Mouse (Mus musculus): ENCODE measurements around the gene Anks1. TPM values are rescaled to one million over a fixed set of nuclear protein-coding genes. Genes with fewer than 3 reads are reported as not detected.

Anks1 gene
- 18.1 and 19.1 TPM in 2 replicates for polyA plus RNA-seq (2012; ENCODE audit: insufficient read depth, low replicate concordance)

GRCm38 (mm10) chr17:27908888-27909621, at the start of gene Anks1:
Gene Anks1 (plus strand): TSS chr17:27909306.
- Histone ChIP-seq H3K4me1 (peaks cover 39% of the 10 kb centered on the region), H3K36me3 (replicated peaks; ENCODE audit: low read length) (peaks cover 24% of the 10 kb centered on the region), H3K9me3 (no peaks in the 10 kb centered on the region), H3K4me3 (replicated peaks) (peak within 1 kb of the TSS; percentile 97), H3K27me3 (replicated peaks) (no peaks in the 10 kb centered on the region)
- TF ChIP-seq FLI1 (IDR thresholded peaks at IDR 0.05; ENCODE audit: low read length) (no peak), GATA1 (IDR thresholded peaks at IDR 0.05; ENCODE audit: borderline replicate concordance, low read length) (no peak)

- Histone ChIP-seq H3K4me1 (peaks cover 48% of the 10 kb centered on the region), H3K4me3 (replicated peaks) (no peak overlapping the region), H3K9me3 (no peaks in the 10 kb centered on the region), H3K36me3 (replicated peaks; ENCODE audit: low read length) (peaks cover 3% of the 10 kb centered on the region), H3K27me3 (replicated peaks) (peaks cover 4% of the 10 kb centered on the region)
- TF ChIP-seq FLI1 (IDR thresholded peaks at IDR 0.05; ENCODE audit: low read length) (no peak), GATA1 (IDR thresholded peaks at IDR 0.05; ENCODE audit: borderline replicate concordance, low read length) (no peak)
Observed at GRCm38 (mm10) chr17:27865461-27865860, 43.6 kb upstream of the Anks1 start.

GRCm38 (mm10) chr17:27866737-27867136, 42.4 kb upstream of the Anks1 start:
- TF ChIP-seq FLI1 (IDR thresholded peaks at IDR 0.05; ENCODE audit: low read length) = no peak
- TF ChIP-seq GATA1 (IDR thresholded peaks at IDR 0.05; ENCODE audit: borderline replicate concordance, low read length) = no peak
- H3K36me3 ChIP-seq (replicated peaks; ENCODE audit: low read length) = peaks cover 3% of the 10 kb centered on the region
- no peak overlapping the region for H3K4me3 ChIP-seq (replicated peaks)
- peaks cover 4% of the 10 kb centered on the region for H3K27me3 ChIP-seq (replicated peaks)
- no peaks in the 10 kb centered on the region for H3K9me3 ChIP-seq
- peaks cover 39% of the 10 kb centered on the region for H3K4me1 ChIP-seq

- no peak for TF ChIP-seq GATA1 (IDR thresholded peaks at IDR 0.05; ENCODE audit: borderline replicate concordance, low read length)
- H3K36me3 ChIP-seq (replicated peaks; ENCODE audit: low read length) = peaks cover 7% of the 10 kb centered on the region
- no peak overlapping the region for H3K4me3 ChIP-seq (replicated peaks)
- no peaks in the 10 kb centered on the region for H3K27me3 ChIP-seq (replicated peaks)
- H3K9me3 ChIP-seq = no peaks in the 10 kb centered on the region
- H3K4me1 ChIP-seq = peaks cover 45% of the 10 kb centered on the region
Observed at GRCm38 (mm10) chr17:27871851-27872250, 37.3 kb upstream of the Anks1 start.

GRCm38 (mm10) chr17:27873583-27873982, 35.5 kb upstream of the Anks1 start:
- Histone ChIP-seq H3K4me1 (peaks cover 34% of the 10 kb centered on the region), H3K36me3 (replicated peaks; ENCODE audit: low read length) (peaks cover 21% of the 10 kb centered on the region), H3K4me3 (replicated peaks) (no peak overlapping the region), H3K27me3 (replicated peaks) (no peaks in the 10 kb centered on the region), H3K9me3 (no peaks in the 10 kb centered on the region)
- TF ChIP-seq GATA1 (IDR thresholded peaks at IDR 0.05; ENCODE audit: borderline replicate concordance, low read length) (no peak), FLI1 (IDR thresholded peaks at IDR 0.05; ENCODE audit: low read length) (no peak)

GRCm38 (mm10) chr17:27874510-27874909, 34.6 kb upstream of the Anks1 start:
- no peaks in the 10 kb centered on the region for H3K27me3 ChIP-seq (replicated peaks)

GRCm38 (mm10) chr17:27881518-27881917, 27.6 kb upstream of the Anks1 start:
- peaks cover 7% of the 10 kb centered on the region for H3K4me1 ChIP-seq
- H3K9me3 ChIP-seq = no peaks in the 10 kb centered on the region
- H3K27me3 ChIP-seq (replicated peaks) = no peaks in the 10 kb centered on the region
- TF ChIP-seq GATA1 (IDR thresholded peaks at IDR 0.05; ENCODE audit: borderline replicate concordance, low read length) (no peak), FLI1 (IDR thresholded peaks at IDR 0.05; ENCODE audit: low read length) (no peak)
- H3K36me3 ChIP-seq (replicated peaks; ENCODE audit: low read length) = peaks cover 92% of the 10 kb centered on the region
- no peak overlapping the region for H3K4me3 ChIP-seq (replicated peaks)

More at GRCm38 (mm10) chr17:27874510-27874909, 34.6 kb upstream of the Anks1 start:
- peaks cover 30% of the 10 kb centered on the region for H3K36me3 ChIP-seq (replicated peaks; ENCODE audit: low read length)
- no peak for TF ChIP-seq GATA1 (IDR thresholded peaks at IDR 0.05; ENCODE audit: borderline replicate concordance, low read length)
- TF ChIP-seq FLI1 (IDR thresholded peaks at IDR 0.05; ENCODE audit: low read length) = no peak
- peaks cover 24% of the 10 kb centered on the region for H3K4me1 ChIP-seq
- peak overlapping the region; percentile 62 for H3K4me3 ChIP-seq (replicated peaks)
- H3K9me3 ChIP-seq = no peaks in the 10 kb centered on the region

GRCm38 (mm10) chr17:27883129-27883528, 26.0 kb upstream of the Anks1 start:
- no peaks in the 10 kb centered on the region for H3K9me3 ChIP-seq
- no peaks in the 10 kb centered on the region for H3K27me3 ChIP-seq (replicated peaks)
- H3K36me3 ChIP-seq (replicated peaks; ENCODE audit: low read length) = peaks cover 95% of the 10 kb centered on the region

GRCm38 (mm10) chr17:27883994-27884393, 25.1 kb upstream of the Anks1 start:
- peaks cover 93% of the 10 kb centered on the region for H3K36me3 ChIP-seq (replicated peaks; ENCODE audit: low read length)
- peaks cover 12% of the 10 kb centered on the region for H3K4me1 ChIP-seq
- H3K9me3 ChIP-seq = no peaks in the 10 kb centered on the region
- TF ChIP-seq FLI1 (IDR thresholded peaks at IDR 0.05; ENCODE audit: low read length) (no peak), GATA1 (IDR thresholded peaks at IDR 0.05; ENCODE audit: borderline replicate concordance, low read length) (no peak)
- no peaks in the 10 kb centered on the region for H3K27me3 ChIP-seq (replicated peaks)
- H3K4me3 ChIP-seq (replicated peaks) = no peak overlapping the region

More at GRCm38 (mm10) chr17:27883129-27883528, 26.0 kb upstream of the Anks1 start:
- no peak overlapping the region for H3K4me3 ChIP-seq (replicated peaks)
- TF ChIP-seq FLI1 (IDR thresholded peaks at IDR 0.05; ENCODE audit: low read length) = no peak
- TF ChIP-seq GATA1 (IDR thresholded peaks at IDR 0.05; ENCODE audit: borderline replicate concordance, low read length) = no peak
- H3K4me1 ChIP-seq = peaks cover 8% of the 10 kb centered on the region

GRCm38 (mm10) chr17:27886499-27887210, 22.5 kb upstream of the Anks1 start:
- Histone ChIP-seq H3K27me3 (replicated peaks) (no peaks in the 10 kb centered on the region), H3K36me3 (replicated peaks; ENCODE audit: low read length) (peaks cover 89% of the 10 kb centered on the region), H3K4me3 (replicated peaks) (no peak overlapping the region), H3K9me3 (no peaks in the 10 kb centered on the region), H3K4me1 (peaks cover 13% of the 10 kb centered on the region)
- TF ChIP-seq FLI1 (IDR thresholded peaks at IDR 0.05; ENCODE audit: low read length) (no peak), GATA1 (IDR thresholded peaks at IDR 0.05; ENCODE audit: borderline replicate concordance, low read length) (no peak)

All from megakaryocyte, embryonic 14.5 days (primary cell).